Mouse (Mus musculus): ENCODE measurements around the gene Ptprn2. TPM values are rescaled to one million over a fixed set of nuclear protein-coding genes. Genes with fewer than 3 reads are reported as not detected.

Gene Ptprn2
- polyA plus RNA-seq, 1 experiment, result 0.95 TPM

- Histone ChIP-seq H3K4me3 (replicated peaks; ENCODE audit: extremely low read depth, low read depth, low read length) (no peak overlapping the region), H3K4me1 (ENCODE audit: control insufficient read depth, insufficient read depth, low read length) (no peaks in the 10 kb centered on the region)
- DNase-seq, result no peak
- TF ChIP-seq POLR2A (IDR thresholded peaks at IDR 0.05; ENCODE audit: borderline replicate concordance, extremely low read depth, low read depth, low read length), result no peak
- no peak for TF ChIP-seq CTCF (IDR thresholded peaks at IDR 0.05; ENCODE audit: insufficient read depth, low read length)
Measured at GRCm38 (mm10) chr12:116713096-116713495, 227.6 kb downstream of the Ptprn2 start.

DNA sequence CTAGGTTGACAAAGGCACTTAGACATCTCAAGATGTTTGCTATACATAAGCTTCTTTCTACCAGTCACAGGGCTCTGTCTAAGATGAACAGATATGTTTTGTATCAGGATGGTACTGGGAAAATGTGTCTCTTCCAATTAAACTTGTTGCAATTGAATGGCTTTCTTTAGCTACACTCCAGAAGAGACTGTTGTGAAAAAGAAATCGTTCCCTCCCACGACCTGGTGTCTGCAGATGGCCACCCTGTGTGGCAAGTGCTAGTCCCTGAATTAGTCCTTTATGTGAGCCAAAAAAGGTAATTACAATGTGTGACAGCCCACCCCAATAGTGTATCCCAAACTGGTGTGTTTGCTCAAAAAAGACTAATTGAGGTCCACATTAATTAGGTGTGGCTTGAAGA, 235.5 kb downstream of the Ptprn2 start:
- WGBS, result 74% methylated on average over 2 of the region's 2 CpGs
- no peak for DNase-seq
- H3K4me3 ChIP-seq (replicated peaks; ENCODE audit: extremely low read depth, low read depth, low read length), result no peak overlapping the region
- no peaks in the 10 kb centered on the region for H3K4me1 ChIP-seq (ENCODE audit: control insufficient read depth, insufficient read depth, low read length)
- TF ChIP-seq CTCF (IDR thresholded peaks at IDR 0.05; ENCODE audit: insufficient read depth, low read length) (no peak), POLR2A (IDR thresholded peaks at IDR 0.05; ENCODE audit: borderline replicate concordance, extremely low read depth, low read depth, low read length) (no peak)

GRCm38 (mm10) chr12:116740141-116740540, 254.6 kb downstream of the Ptprn2 start:
- Histone ChIP-seq H3K4me3 (replicated peaks; ENCODE audit: extremely low read depth, low read depth, low read length) (no peak overlapping the region), H3K4me1 (ENCODE audit: control insufficient read depth, insufficient read depth, low read length) (no peaks in the 10 kb centered on the region)
- no peak for DNase-seq
- TF ChIP-seq CTCF (IDR thresholded peaks at IDR 0.05; ENCODE audit: insufficient read depth, low read length), result no peak
- TF ChIP-seq POLR2A (IDR thresholded peaks at IDR 0.05; ENCODE audit: borderline replicate concordance, extremely low read depth, low read depth, low read length), result no peak
- 88% methylated on average over 5 of the region's 5 CpGs for WGBS

- H3K4me3 ChIP-seq (replicated peaks; ENCODE audit: extremely low read depth, low read depth, low read length), result no peak overlapping the region
- no peak for DNase-seq
- no peaks in the 10 kb centered on the region for H3K4me1 ChIP-seq (ENCODE audit: control insufficient read depth, insufficient read depth, low read length)
- no peak for TF ChIP-seq POLR2A (IDR thresholded peaks at IDR 0.05; ENCODE audit: borderline replicate concordance, extremely low read depth, low read depth, low read length)
- no peak for TF ChIP-seq CTCF (IDR thresholded peaks at IDR 0.05; ENCODE audit: insufficient read depth, low read length)
Measured at GRCm38 (mm10) chr12:116741300-116741699, 255.8 kb downstream of the Ptprn2 start.

- TF ChIP-seq CTCF (IDR thresholded peaks at IDR 0.05; ENCODE audit: insufficient read depth, low read length) (no peak), POLR2A (IDR thresholded peaks at IDR 0.05; ENCODE audit: borderline replicate concordance, extremely low read depth, low read depth, low read length) (no peak)
- no peak for DNase-seq
- 73% methylated on average over 2 of the region's 2 CpGs for WGBS
- no peak overlapping the region for H3K4me3 ChIP-seq (replicated peaks; ENCODE audit: extremely low read depth, low read depth, low read length)
- no peaks in the 10 kb centered on the region for H3K4me1 ChIP-seq (ENCODE audit: control insufficient read depth, insufficient read depth, low read length)
Measured at GRCm38 (mm10) chr12:116746401-116746800, 260.9 kb downstream of the Ptprn2 start.

DNA sequence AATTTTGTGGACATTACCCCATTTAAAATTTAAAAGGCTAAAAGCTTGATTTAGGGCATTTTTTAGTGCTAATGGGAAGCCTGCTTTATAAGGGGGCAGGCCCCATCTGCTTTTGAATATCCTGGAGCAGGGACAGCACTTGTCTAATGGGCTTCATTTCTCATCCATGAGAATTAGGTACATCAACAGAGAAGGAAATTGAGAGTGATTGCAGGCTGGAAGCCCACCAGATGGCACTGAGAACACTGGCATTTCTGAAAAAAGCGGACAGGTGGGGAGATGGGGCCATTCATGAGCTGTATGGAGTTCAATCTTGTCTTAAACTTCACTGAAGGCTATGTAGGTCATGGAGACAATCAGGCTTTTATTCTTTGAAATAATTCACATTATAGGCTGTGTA, 267.3 kb downstream of the Ptprn2 start:
- TF ChIP-seq POLR2A (IDR thresholded peaks at IDR 0.05; ENCODE audit: borderline replicate concordance, extremely low read depth, low read depth, low read length), result no peak
- no peak for TF ChIP-seq CTCF (IDR thresholded peaks at IDR 0.05; ENCODE audit: insufficient read depth, low read length)
- H3K4me3 ChIP-seq (replicated peaks; ENCODE audit: extremely low read depth, low read depth, low read length), result no peak overlapping the region
- H3K4me1 ChIP-seq (ENCODE audit: control insufficient read depth, insufficient read depth, low read length), result no peaks in the 10 kb centered on the region
- DNase-seq, result no peak
- 70% methylated on average over 1 of the region's 1 CpGs for WGBS

DNA sequence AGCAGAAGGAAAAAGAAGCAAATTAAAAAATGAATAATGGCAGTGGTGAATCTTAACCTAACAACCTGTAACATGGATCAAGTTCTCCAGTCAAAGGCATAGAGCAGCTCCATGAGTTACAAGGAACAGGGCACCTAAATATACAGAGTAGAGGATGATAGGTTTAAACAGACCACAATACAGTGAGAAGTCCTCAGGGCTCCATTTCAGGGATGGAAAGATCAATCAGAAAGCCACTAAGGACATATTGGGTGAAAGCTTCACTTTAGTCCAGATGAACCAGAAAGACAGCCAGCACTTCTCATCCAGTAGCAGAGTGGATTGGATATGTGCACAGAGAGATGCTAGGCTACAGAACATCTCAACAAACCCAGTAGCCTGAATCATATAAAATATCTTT, 278.4 kb downstream of the Ptprn2 start:
- TF ChIP-seq POLR2A (IDR thresholded peaks at IDR 0.05; ENCODE audit: borderline replicate concordance, extremely low read depth, low read depth, low read length), result no peak
- no peak for TF ChIP-seq CTCF (IDR thresholded peaks at IDR 0.05; ENCODE audit: insufficient read depth, low read length)
- H3K4me1 ChIP-seq (ENCODE audit: control insufficient read depth, insufficient read depth, low read length), result no peaks in the 10 kb centered on the region
- no peak overlapping the region for H3K4me3 ChIP-seq (replicated peaks; ENCODE audit: extremely low read depth, low read depth, low read length)
- no peak for DNase-seq

- 62% methylated on average over 6 of the region's 6 CpGs for WGBS
- H3K4me3 ChIP-seq (replicated peaks; ENCODE audit: extremely low read depth, low read depth, low read length), result no peak overlapping the region
- no peak for DNase-seq
- TF ChIP-seq POLR2A (IDR thresholded peaks at IDR 0.05; ENCODE audit: borderline replicate concordance, extremely low read depth, low read depth, low read length) (no peak), CTCF (IDR thresholded peaks at IDR 0.05; ENCODE audit: insufficient read depth, low read length) (no peak)
- peaks cover 4% of the 10 kb centered on the region; the same call in 1 of the 2 replicates for H3K4me1 ChIP-seq (ENCODE audit: control insufficient read depth, insufficient read depth, low read length)
Measured at GRCm38 (mm10) chr12:116770911-116771310, 285.4 kb downstream of the Ptprn2 start.

GRCm38 (mm10) chr12:116771493-116771892, 286.0 kb downstream of the Ptprn2 start:
- WGBS, result 51% methylated on average over 4 of the region's 4 CpGs
- peaks cover 4% of the 10 kb centered on the region; the same call in 1 of the 2 replicates for H3K4me1 ChIP-seq (ENCODE audit: control insufficient read depth, insufficient read depth, low read length)
- TF ChIP-seq CTCF (IDR thresholded peaks at IDR 0.05; ENCODE audit: insufficient read depth, low read length) (no peak), POLR2A (IDR thresholded peaks at IDR 0.05; ENCODE audit: borderline replicate concordance, extremely low read depth, low read depth, low read length) (no peak)
- no peak for DNase-seq
- no peak overlapping the region for H3K4me3 ChIP-seq (replicated peaks; ENCODE audit: extremely low read depth, low read depth, low read length)

GRCm38 (mm10) chr12:116772081-116772566, 286.6 kb downstream of the Ptprn2 start:
- no peak overlapping the region for H3K4me3 ChIP-seq (replicated peaks; ENCODE audit: extremely low read depth, low read depth, low read length)
- peak; percentile 31 for DNase-seq
- WGBS, result 30% methylated on average over 7 of the region's 7 CpGs
- H3K4me1 ChIP-seq (ENCODE audit: control insufficient read depth, insufficient read depth, low read length), result peaks cover 4% of the 10 kb centered on the region; the same call in 1 of the 2 replicates
- TF ChIP-seq CTCF (IDR thresholded peaks at IDR 0.05; ENCODE audit: insufficient read depth, low read length) (no peak), POLR2A (IDR thresholded peaks at IDR 0.05; ENCODE audit: borderline replicate concordance, extremely low read depth, low read depth, low read length) (no peak)

Measured in lung, adult 2 months (tissue).